Mouse (Mus musculus) CH12.LX (cell line): ENCODE results near the gene Syk. TPM values are rescaled to one million over a fixed set of nuclear protein-coding genes. Genes with fewer than 3 reads are reported as not detected.
A peak's percentile ranks its signal among the peaks of the same experiment; 100 is the strongest.

Experiments used
- DNase-seq: peaks from one replicate; pipeline ENCODE4 v3.0.0-alpha.2; 2013; ENCODE audit errors: extremely low read depth
- H3K27ac ChIP-seq: 2 replicates; pipeline ENCODE4 v1.5.1; 2012; ENCODE audit warnings: low read depth, mild to moderate bottlenecking, control low read depth, moderate library complexity; ENCODE audit not compliant: insufficient read depth
- H3K27me3 ChIP-seq: replicated peaks from 2 replicates; pipeline ENCODE3; 2012; ENCODE audit warnings: inconsistent platforms
- H3K36me3 ChIP-seq, 2 experiments: replicated peaks in 1 of 2; 2 replicates each; pipeline versions ENCODE3 to v1.6.1; 2012; ENCODE audit warnings: inconsistent platforms in 1 of 2, low read length in 1 of 2, mild to moderate bottlenecking in 1 of 2, mixed read lengths in 1 of 2, moderate library complexity in 1 of 2; ENCODE audit not compliant: control insufficient read depth in 1 of 2, insufficient read depth in 1 of 2
- H3K4me1 ChIP-seq, 2 experiments: 2 replicates each; pipeline ENCODE4 v1.6.1; 2012; ENCODE audit warnings: inconsistent platforms in 1 of 2, moderate library complexity in 1 of 2; ENCODE audit not compliant: insufficient read depth in 2 of 2, control insufficient read depth in 1 of 2
- H3K4me2 ChIP-seq: 2 replicates; pipeline ENCODE4 v1.6.1; 2012; ENCODE audit warnings: low read depth, mild to moderate bottlenecking, control low read depth; ENCODE audit not compliant: poor library complexity, insufficient read depth, severe bottlenecking
- H3K4me3 ChIP-seq, 3 experiments: fragments of 150-350 bp in 1 of 3; sonication (generic) in 1 of 3; replicated peaks in 1 of 3; 2 replicates each; pipeline versions ENCODE3 to v1.5.1; 2011 to 2012; ENCODE audit warnings: low read depth in 2 of 3, low read length in 2 of 3, mild to moderate bottlenecking in 2 of 3, moderate library complexity in 2 of 3, control low read depth in 1 of 3, improper control_type of control experiment in 1 of 3, inconsistent platforms in 1 of 3, mixed read lengths in 1 of 3; ENCODE audit not compliant: poor library complexity in 1 of 3
- H3K79me2 ChIP-seq: replicated peaks from 2 replicates; pipeline ENCODE4 v1.6.1; 2012; ENCODE audit warnings: mild to moderate bottlenecking, moderate library complexity; ENCODE audit not compliant: control insufficient read depth, poor library complexity, insufficient read depth, severe bottlenecking; ENCODE audit errors: extremely low read depth
- H3K9ac ChIP-seq: 2 replicates; pipeline ENCODE4 v1.6.1; 2012; ENCODE audit warnings: low read depth, mild to moderate bottlenecking, control low read depth, moderate library complexity; ENCODE audit not compliant: insufficient read depth
- H3K9me3 ChIP-seq: replicated peaks from 2 replicates; pipeline ENCODE3; 2012; ENCODE audit warnings: low read length, inconsistent platforms, mixed read lengths
- BHLHE40 ChIP-seq: IDR thresholded peaks from 2 replicates; pipeline ENCODE4 v1.6.1; 2011; ENCODE audit warnings: mild to moderate bottlenecking, low read depth, low read length, improper control_type of control experiment
- CTCF ChIP-seq, 2 experiments: IDR thresholded peaks in 1 of 2; conservative IDR thresholded peaks in 1 of 2; 2 replicates each; pipeline ENCODE4 v1.5.1; 2011 to 2012; ENCODE audit warnings: low read depth in 2 of 2, low read length in 2 of 2, improper control_type of control experiment in 1 of 2, inconsistent platforms in 1 of 2, mild to moderate bottlenecking in 1 of 2, moderate library complexity in 1 of 2
- E2F4 ChIP-seq: IDR thresholded peaks from 2 replicates; pipeline ENCODE4 v1.6.1; 2011; ENCODE audit warnings: low read depth, low read length, improper control_type of control experiment; ENCODE audit not compliant: insufficient replicate concordance
- ELF1 ChIP-seq: IDR thresholded peaks from 2 replicates; pipeline ENCODE4 v1.6.1; 2014; ENCODE audit warnings: low read depth, mild to moderate bottlenecking, inconsistent platforms, low read length, improper control_type of control experiment
- ETS1 ChIP-seq: conservative IDR thresholded peaks from 2 replicates; pipeline ENCODE4 v1.6.1; 2012; ENCODE audit warnings: low read depth, mild to moderate bottlenecking, inconsistent platforms, low read length, improper control_type of control experiment, moderate library complexity
- GABPA ChIP-seq: IDR thresholded peaks from 2 replicates; pipeline ENCODE4 v1.6.1; 2012; ENCODE audit warnings: low read depth, low read length, improper control_type of control experiment, inconsistent platforms; ENCODE audit not compliant: insufficient replicate concordance
- MAZ ChIP-seq: IDR thresholded peaks from 2 replicates; pipeline ENCODE4 v1.6.1; 2012; ENCODE audit warnings: low read depth, mild to moderate bottlenecking, inconsistent platforms, low read length, improper control_type of control experiment, moderate library complexity
- POLR2A ChIP-seq: IDR thresholded peaks from 2 replicates; pipeline ENCODE4 v1.6.1; 2011; ENCODE audit warnings: low read depth, mild to moderate bottlenecking, improper control_type of control experiment, low read length
- RAD21 ChIP-seq: IDR thresholded peaks from 2 replicates; pipeline ENCODE4 v1.6.1; 2011; ENCODE audit warnings: low read depth, mild to moderate bottlenecking, low read length, improper control_type of control experiment, moderate library complexity
- SMC3 ChIP-seq: IDR thresholded peaks from 2 replicates; pipeline ENCODE4 v1.6.1; 2011; ENCODE audit warnings: low read depth, low read length, improper control_type of control experiment
- ZC3H11A ChIP-seq: IDR thresholded peaks from 2 replicates; pipeline ENCODE4 v1.6.1; 2012; ENCODE audit warnings: low read depth, mild to moderate bottlenecking, inconsistent platforms, low read length, improper control_type of control experiment
- ZKSCAN1 ChIP-seq: IDR thresholded peaks from 2 replicates; pipeline ENCODE4 v1.6.1; 2012; ENCODE audit warnings: low read depth, inconsistent platforms, low read length, improper control_type of control experiment, borderline replicate concordance
- dilution Hi-C: fragments of 300-500 bp; cut with MboI; formaldehyde crosslinking; loops from 2 replicates; pipeline ENCODE4 v1.14.3; 2020; ENCODE audit warnings: low sequenced_read_pairs; ENCODE audit not compliant: extremely low pct_unique_long_range_greater_than_20kb, extremely low pct_ligation_motif_present
- in situ Hi-C: fragments of 300-500 bp; cut with MboI; formaldehyde crosslinking; loops from 3 replicates; pipeline ENCODE4 v1.14.3; 2019; ENCODE audit warnings: low sequenced_read_pairs, low pct_ligation_motif_present, low pct_unique_long_range_greater_than_20kb, mixed read lengths
- polyA plus RNA-seq: library from polyadenylated mRNA; unstranded; fragments of >175 nt; gene quantifications from 2 replicates; pipeline ENCODE4 v1.2.1, GENCODE M21; 2012; ENCODE audit warnings: low read depth; ENCODE audit not compliant: insufficient read length
- total RNA-seq, 2 experiments: library from RNA; depleted of rRNA; stranded (reverse); fragments of 300-350 nt in 1 of 2; fragments of >200 nt in 1 of 2; gene quantifications; 2 replicates each; pipeline ENCODE4 v1.2.3; 2012 to 2014

Gene Syk
- total and polyA plus RNA-seq, 3 experiments, result 117 to 185 (median 163) TPM

DNA sequence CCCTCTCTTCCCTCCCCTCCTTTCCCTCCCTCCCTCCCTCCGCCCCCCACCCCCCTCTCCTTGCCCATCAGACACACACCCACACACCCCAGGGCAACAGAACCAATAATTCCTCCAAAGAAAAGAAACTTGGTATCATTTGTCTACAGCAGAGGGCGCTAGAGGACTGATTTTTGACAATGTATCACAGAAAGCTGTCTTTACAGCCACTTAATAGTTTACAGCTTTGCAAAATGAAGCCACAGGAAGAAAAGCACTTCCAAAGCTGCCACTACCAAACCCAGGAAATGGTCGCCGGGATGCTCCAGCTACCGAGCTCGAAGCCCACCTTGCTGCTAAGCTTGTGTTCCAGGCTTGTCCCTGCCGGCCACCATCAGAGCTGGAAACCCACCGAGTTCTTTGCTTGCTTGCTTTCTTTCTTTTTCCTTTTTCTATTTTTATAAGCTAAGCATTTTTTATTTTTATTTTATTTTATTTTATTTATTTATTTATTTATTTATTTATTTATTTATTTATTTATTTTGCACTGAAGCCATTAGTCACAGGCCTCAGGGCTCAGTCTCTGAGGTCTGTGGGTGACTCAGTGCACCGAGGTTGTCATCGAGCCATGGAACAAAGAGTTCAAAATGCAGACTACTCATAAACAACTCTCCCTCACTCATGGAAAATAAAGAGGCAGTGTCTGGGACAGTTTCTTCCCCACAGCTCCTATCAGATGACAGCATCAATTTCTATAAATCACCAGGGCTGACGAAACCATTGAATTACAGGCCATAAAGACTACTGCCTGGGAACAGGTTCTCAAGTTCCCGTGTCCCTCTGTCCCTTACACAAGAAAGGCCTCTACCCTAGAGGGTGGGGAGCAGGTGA lies 68.6 kb downstream of the Syk start:
- peak; percentile 74 for DNase-seq
- Histone ChIP-seq H3K27me3 (no peaks in the 10 kb centered on the region), H3K79me2 (no peaks in the 10 kb centered on the region), H3K4me3 (no peak overlapping the region), H3K9ac (no peak overlapping the region), H3K27ac (no peak overlapping the region), H3K36me3 (peaks cover 32 to 34% of the 10 kb centered on the region in 2 experiments), H3K9me3 (peaks cover 3% of the 10 kb centered on the region), H3K4me1 (peaks cover 8 to 11% of the 10 kb centered on the region in 2 experiments), H3K4me2 (no peak overlapping the region)
- in situ Hi-C loops (no loop called here), dilution Hi-C loops (no loop called here)
- no peak for TF ChIP-seq E2F4
- no peak for TF ChIP-seq GABPA
- no peak for TF ChIP-seq BHLHE40
- no peak for TF ChIP-seq MAZ
- no peak for TF ChIP-seq ZC3H11A
- peak; percentile 19 to 75; a peak in 2 of 4 replicates for TF ChIP-seq CTCF (conservative IDR thresholded peaks at IDR 0.05 in 1 of 2, IDR thresholded peaks at IDR 0.05 in 1 of 2; ENCODE audit: low read depth in 2 of 2, low read length in 2 of 2)
- TF ChIP-seq SMC3, result peak; percentile 65
- peak; percentile 73 for TF ChIP-seq RAD21
- no peak for TF ChIP-seq ELF1

DNA sequence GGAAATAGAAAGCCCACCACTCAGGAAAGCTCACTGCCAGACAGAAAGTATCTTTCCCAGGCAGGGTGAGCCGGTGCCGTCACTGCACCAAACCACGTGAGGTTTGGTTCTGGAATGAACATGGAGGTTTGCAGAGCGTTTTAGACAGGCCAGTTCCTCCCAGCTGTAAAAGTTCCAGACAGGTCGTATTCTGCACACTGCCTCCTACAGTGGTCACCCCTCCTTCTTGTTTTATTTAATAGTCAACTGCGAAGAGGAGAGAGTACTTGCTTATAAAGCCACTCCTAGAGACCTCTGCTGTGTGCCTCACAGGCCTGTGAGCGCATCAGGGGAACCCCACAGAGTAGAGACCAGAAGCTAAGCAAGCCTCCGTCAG lies 69.3 kb downstream of the Syk start:
- TF ChIP-seq ETS1 (no peak), POLR2A (no peak), ZKSCAN1 (no peak)
- Histone ChIP-seq H3K4me1 (peaks cover 14 to 15% of the 10 kb centered on the region in 2 experiments), H3K9ac (no peak overlapping the region), H3K36me3 (peaks cover 26 to 28% of the 10 kb centered on the region in 2 experiments), H3K4me3 (no peak overlapping the region), H3K79me2 (no peaks in the 10 kb centered on the region), H3K4me2 (no peak overlapping the region), H3K27ac (no peak overlapping the region), H3K9me3 (peaks cover 3% of the 10 kb centered on the region), H3K27me3 (no peaks in the 10 kb centered on the region)
- DNase-seq, result no peak
- in situ Hi-C loops (no loop called here), dilution Hi-C loops (no loop called here)
